Mouse (Mus musculus) MEL (cell line): ENCODE measurements around the gene Cd86. TPM values are rescaled to one million over a fixed set of nuclear protein-coding genes. Genes with fewer than 3 reads are reported as not detected.

Source experiments
- DNase-seq: peaks from one replicate; pipeline ENCODE4 v3.0.0; 2011; ENCODE audit warnings: low read depth, low spot score
- H3K27ac ChIP-seq: 2 replicates; pipeline ENCODE4 v1.5.1; 2012; ENCODE audit warnings: low read depth, mild to moderate bottlenecking, control low read depth, low read length, moderate library complexity; ENCODE audit not compliant: control insufficient read depth
- H3K27me3 ChIP-seq, 2 experiments: fragments of 150-350 bp in 1 of 2; sonication (generic) in 1 of 2; 2 replicates each; pipeline ENCODE4 v1.6.1; 2012; ENCODE audit warnings: low read length in 2 of 2, mild to moderate bottlenecking in 2 of 2, improper control_type of control experiment in 1 of 2, moderate library complexity in 1 of 2; ENCODE audit not compliant: insufficient read depth in 2 of 2, control insufficient read depth in 1 of 2
- H3K36me3 ChIP-seq, 2 experiments: 2 replicates each; pipeline ENCODE4 v1.6.1; 2012 to 2014; ENCODE audit warnings: low read length in 2 of 2, improper control_type of control experiment in 1 of 2, inconsistent platforms in 1 of 2, mild to moderate bottlenecking in 1 of 2; ENCODE audit not compliant: insufficient read depth in 2 of 2, control insufficient read depth in 1 of 2
- H3K4me1 ChIP-seq, 2 experiments: fragments of 150-350 bp in 1 of 2; sonication (generic) in 1 of 2; 2 replicates each; pipeline ENCODE4 v1.6.1; 2012; ENCODE audit warnings: low read length in 2 of 2, improper control_type of control experiment in 1 of 2, mild to moderate bottlenecking in 1 of 2; ENCODE audit not compliant: insufficient read depth in 2 of 2, control insufficient read depth in 1 of 2
- H3K4me3 ChIP-seq, 2 experiments: fragments of 150-350 bp in 1 of 2; sonication (generic) in 1 of 2; 2 replicates each; pipeline ENCODE4 v1.5.1; 2012; ENCODE audit warnings: low read depth in 2 of 2, low read length in 2 of 2, mild to moderate bottlenecking in 2 of 2, moderate library complexity in 2 of 2, control low read depth in 1 of 2, improper control_type of control experiment in 1 of 2; ENCODE audit not compliant: control insufficient read depth in 1 of 2, insufficient read depth in 1 of 2
- H3K79me2 ChIP-seq: 2 replicates; pipeline ENCODE4 v1.6.1; 2012; ENCODE audit warnings: mild to moderate bottlenecking, low read length, moderate library complexity; ENCODE audit not compliant: control insufficient read depth, poor library complexity, insufficient read depth
- H3K9ac ChIP-seq: 2 replicates; pipeline ENCODE4 v1.6.1; 2012; ENCODE audit warnings: low read depth, mild to moderate bottlenecking, control low read depth, low read length, moderate library complexity; ENCODE audit not compliant: control insufficient read depth, poor library complexity, severe bottlenecking
- H3K9me3 ChIP-seq: fragments of 150-350 bp; sonication (generic); replicated peaks from 2 replicates; pipeline ENCODE4 v1.6.1; 2012; ENCODE audit warnings: mild to moderate bottlenecking, low read length, improper control_type of control experiment, moderate library complexity; ENCODE audit not compliant: insufficient read depth
- CTCF ChIP-seq, 3 experiments: IDR thresholded peaks in 2 of 3; conservative IDR thresholded peaks in 1 of 3; 2 replicates each; pipeline ENCODE4 v1.5.1; 2011 to 2012; ENCODE audit warnings: low read length in 3 of 3, low read depth in 2 of 3, mild to moderate bottlenecking in 2 of 3, improper control_type of control experiment in 1 of 3, inconsistent platforms in 1 of 3, mixed read lengths in 1 of 3, moderate library complexity in 1 of 3; ENCODE audit not compliant: control insufficient read depth in 1 of 3, insufficient read depth in 1 of 3, poor library complexity in 1 of 3, severe bottlenecking in 1 of 3
- E2F4 ChIP-seq: IDR thresholded peaks from 2 replicates; pipeline ENCODE4 v1.6.1; 2011; ENCODE audit warnings: low read depth, low read length, improper control_type of control experiment, borderline replicate concordance
- ELF1 ChIP-seq: IDR thresholded peaks from 2 replicates; pipeline ENCODE4 v1.6.1; 2014; ENCODE audit warnings: low read depth, mild to moderate bottlenecking, inconsistent platforms, low read length, improper control_type of control experiment, moderate library complexity
- GABPA ChIP-seq: IDR thresholded peaks from 2 replicates; pipeline ENCODE4 v1.6.1; 2012; ENCODE audit warnings: low read depth, mild to moderate bottlenecking, inconsistent platforms, low read length, improper control_type of control experiment, moderate library complexity
- JUND ChIP-seq: IDR thresholded peaks from 2 replicates; pipeline ENCODE4 v1.6.1; 2011; ENCODE audit warnings: low read depth, mild to moderate bottlenecking, improper control_type of control experiment, low read length
- MAZ ChIP-seq: IDR thresholded peaks from 2 replicates; pipeline ENCODE4 v1.6.1; 2012; ENCODE audit warnings: low read depth, mild to moderate bottlenecking, inconsistent platforms, low read length, improper control_type of control experiment
- MXI1 ChIP-seq: IDR thresholded peaks from 2 replicates; pipeline ENCODE4 v1.6.1; 2011; ENCODE audit warnings: mild to moderate bottlenecking, low read depth, low read length, improper control_type of control experiment
- NELFE ChIP-seq: IDR thresholded peaks from 2 replicates; pipeline ENCODE4 v1.6.1; 2011; ENCODE audit warnings: low read depth, low read length, improper control_type of control experiment
- POLR2AphosphoS2 ChIP-seq: IDR thresholded peaks from 2 replicates; pipeline ENCODE4 v1.6.1; 2011; ENCODE audit warnings: low read length, improper control_type of control experiment
- POLR2AphosphoS5 ChIP-seq: IDR thresholded peaks from 2 replicates; pipeline ENCODE4 v1.6.1; 2012; ENCODE audit warnings: low read depth, borderline replicate concordance, mild to moderate bottlenecking, inconsistent platforms, low read length, moderate library complexity, mixed read lengths
- SIN3A ChIP-seq: IDR thresholded peaks from 2 replicates; pipeline ENCODE4 v1.6.1; 2012; ENCODE audit warnings: low read length, improper control_type of control experiment, inconsistent platforms
- SMC3 ChIP-seq: IDR thresholded peaks from 2 replicates; pipeline ENCODE4 v1.6.1; 2011; ENCODE audit warnings: low read depth, low read length, improper control_type of control experiment
- TBP ChIP-seq: IDR thresholded peaks from 2 replicates; pipeline ENCODE4 v1.8.0; 2011; ENCODE audit warnings: low read depth, low read length, improper control_type of control experiment
- TCF12 ChIP-seq: IDR thresholded peaks from 2 replicates; pipeline ENCODE4 v1.6.1; 2014; ENCODE audit warnings: low read depth, mild to moderate bottlenecking, inconsistent platforms, low read length, improper control_type of control experiment, moderate library complexity
- UBTF ChIP-seq: IDR thresholded peaks from 2 replicates; pipeline ENCODE4 v1.6.1; 2012; ENCODE audit warnings: low read depth, mild to moderate bottlenecking, inconsistent platforms, low read length, improper control_type of control experiment, moderate library complexity, borderline replicate concordance; ENCODE audit not compliant: insufficient read depth
- polyA plus RNA-seq, 2 experiments: library from polyadenylated mRNA; stranded (reverse) in 1 of 2; unstranded in 1 of 2; fragments of >175 nt in 1 of 2; fragments of >200 nt in 1 of 2; gene quantifications; 2 replicates each; pipeline versions ENCODE4 v1.2.1 to v1.2.4; 2012; ENCODE audit warnings: low replicate concordance in 2 of 2, low read depth in 1 of 2; ENCODE audit not compliant: insufficient read length in 2 of 2, insufficient read depth in 1 of 2, missing spikeins in 1 of 2
- total RNA-seq: library from RNA; depleted of rRNA; stranded (reverse); fragments of 300-350 nt; gene quantifications from 2 replicates; pipeline ENCODE4 v1.2.3, GENCODE M21; 2012

The Cd86 gene
- total and polyA plus RNA-seq, 3 experiments = not detected

GRCm38 (mm10) chr16:36684325-36684918, 18.5 kb upstream of the Cd86 start:
- Histone ChIP-seq H3K27ac (no peak overlapping the region), H3K27me3 (no peaks in the 10 kb centered on the region), H3K9me3 (no peaks in the 10 kb centered on the region), H3K36me3 (no peaks in the 10 kb centered on the region), H3K4me1 (no peaks in the 10 kb centered on the region), H3K4me3 (no peak overlapping the region), H3K9ac (no peak overlapping the region), H3K79me2 (no peaks in the 10 kb centered on the region)
- no peak for DNase-seq
- TF ChIP-seq JUND = no peak
- no peak for TF ChIP-seq TCF12
- TF ChIP-seq MAZ = no peak

- H3K27me3 ChIP-seq = no peaks in the 10 kb centered on the region
- TF ChIP-seq POLR2AphosphoS2 (no peak), UBTF (no peak), SMC3 (no peak), CTCF (IDR thresholded peaks at IDR 0.05 in 2 of 3, conservative IDR thresholded peaks at IDR 0.05 in 1 of 3; ENCODE audit: control insufficient read depth in 1 of 3, insufficient read depth in 1 of 3, low read depth in 2 of 3, low read length in 3 of 3, poor library complexity in 1 of 3, severe bottlenecking in 1 of 3) (no peak), MXI1 (no peak), GABPA (no peak)
- H3K9ac ChIP-seq = no peak overlapping the region
- no peaks in the 10 kb centered on the region for H3K4me1 ChIP-seq
- H3K9me3 ChIP-seq = no peaks in the 10 kb centered on the region
- H3K27ac ChIP-seq = no peak overlapping the region
- no peaks in the 10 kb centered on the region for H3K36me3 ChIP-seq
- DNase-seq = no peak
- H3K4me3 ChIP-seq = peak overlapping the region in 1 of 2 experiments; percentile 29; a peak in 1 of 4 replicates
- no peaks in the 10 kb centered on the region for H3K79me2 ChIP-seq
Observed at GRCm38 (mm10) chr16:36681829-36682228, 15.9 kb upstream of the Cd86 start.

GRCm38 (mm10) chr16:36675902-36676301, 10.0 kb upstream of the Cd86 start:
- Histone ChIP-seq H3K36me3 (no peaks in the 10 kb centered on the region), H3K9me3 (no peaks in the 10 kb centered on the region), H3K4me3 (no peak overlapping the region), H3K27me3 (no peaks in the 10 kb centered on the region; a peak in 1 of 4 replicates), H3K79me2 (no peaks in the 10 kb centered on the region), H3K9ac (no peak overlapping the region), H3K27ac (no peak overlapping the region), H3K4me1 (no peaks in the 10 kb centered on the region)
- TF ChIP-seq POLR2AphosphoS5 = no peak
- TF ChIP-seq NELFE = no peak
- no peak for TF ChIP-seq SMC3
- TF ChIP-seq TBP = no peak
- TF ChIP-seq MAZ = no peak
- TF ChIP-seq E2F4 = no peak
- no peak for TF ChIP-seq ELF1
- no peak for TF ChIP-seq MXI1
- no peak for TF ChIP-seq CTCF (IDR thresholded peaks at IDR 0.05 in 2 of 3, conservative IDR thresholded peaks at IDR 0.05 in 1 of 3; ENCODE audit: control insufficient read depth in 1 of 3, insufficient read depth in 1 of 3, low read depth in 2 of 3, low read length in 3 of 3, poor library complexity in 1 of 3, severe bottlenecking in 1 of 3)
- TF ChIP-seq SIN3A = no peak
- DNase-seq = no peak
